Mouse (Mus musculus) heart, adult 2 months (tissue): ENCODE results near the gene Eif4h.

ENCODE experiments used
- CTCF ChIP-seq: fragments of 200-600 bp; IDR thresholded peaks from 2 replicates; pipeline ENCODE4 v1.8.1; 2022; ENCODE audit warnings: antibody characterized with exemption, mild to moderate bottlenecking, moderate library complexity
- EP300 ChIP-seq: fragments of 200-500 bp; IDR thresholded peaks from 2 replicates; pipeline ENCODE4 v1.6.1; 2011; ENCODE audit warnings: low read depth, low read length, control low read depth; ENCODE audit not compliant: insufficient read depth
- POLR2A ChIP-seq: fragments of 200-500 bp; IDR thresholded peaks from 2 replicates; pipeline ENCODE4 v1.6.1; 2011; ENCODE audit warnings: mild to moderate bottlenecking, low read depth, low read length, control low read depth; ENCODE audit not compliant: insufficient read depth

DNA sequence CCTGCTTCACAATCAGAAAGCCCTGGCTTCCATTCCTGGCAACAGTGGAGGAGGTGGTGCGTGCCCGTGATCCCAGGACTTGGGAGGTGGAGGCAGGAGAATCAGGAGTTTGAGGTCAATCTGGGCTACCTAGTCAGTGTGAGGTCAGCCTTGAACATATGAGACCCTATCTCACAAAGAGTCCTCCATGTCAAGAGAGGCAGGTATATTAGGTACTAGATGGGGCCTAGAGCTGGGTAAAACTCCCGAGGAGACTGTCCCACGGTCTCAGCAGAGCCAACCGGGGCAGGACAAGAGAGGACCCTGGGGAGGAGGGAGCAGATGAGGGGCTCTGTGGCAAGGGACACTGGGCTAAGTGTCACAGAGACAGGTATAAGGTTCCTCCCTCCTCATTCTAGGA, 38.2 kb upstream of the Eif4h start:
- no peak for TF ChIP-seq EP300
- no peak for TF ChIP-seq CTCF
- TF ChIP-seq POLR2A, result no peak
